Mouse (Mus musculus): ENCODE data around the gene Oaz2. TPM values are rescaled to one million over a fixed set of nuclear protein-coding genes. Genes with fewer than 3 reads are reported as not detected.

Gene Oaz2
- polyA plus RNA-seq, 1 experiment from 2014 or later: 315 TPM

DNA sequence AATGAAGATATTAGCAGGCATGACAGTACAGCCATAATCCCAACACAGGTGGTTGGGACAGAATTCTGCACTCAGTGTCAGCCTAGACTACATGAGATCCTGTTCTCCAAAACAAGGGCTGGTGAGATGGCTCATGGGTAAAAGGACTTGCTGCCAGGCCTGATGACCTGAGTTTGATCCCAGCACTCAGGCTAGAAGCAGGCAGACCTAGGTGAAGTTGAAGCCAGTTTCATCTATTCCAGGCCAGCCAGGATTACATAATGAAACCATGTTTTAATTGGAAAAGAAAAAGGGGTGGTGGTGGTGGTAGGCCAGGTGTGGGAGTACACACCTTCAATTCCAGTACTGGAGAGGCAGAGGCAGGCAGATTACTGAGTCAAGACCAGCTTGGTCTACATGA, 30.2 kb downstream of the Oaz2 start:
- Histone ChIP-seq H3K4me2 (no peak overlapping the region), H3K4me1 (0 out of 2 replicates have a peak, but pooled peaks cover 6% of the 10 kb centered on the region), H3K9ac (no peak overlapping the region), H3K36me3 (peaks cover 85% of the 10 kb centered on the region), H3K27ac (no peak overlapping the region), H3K4me3 (no peak overlapping the region), H3K9me3 (no peaks in the 10 kb centered on the region), H3K27me3 (no peaks in the 10 kb centered on the region)
- no peak for ATAC-seq (ENCODE audit: insufficient number of reproducible peaks, low FRiP score, low TSS enrichment, low read depth)

DNA sequence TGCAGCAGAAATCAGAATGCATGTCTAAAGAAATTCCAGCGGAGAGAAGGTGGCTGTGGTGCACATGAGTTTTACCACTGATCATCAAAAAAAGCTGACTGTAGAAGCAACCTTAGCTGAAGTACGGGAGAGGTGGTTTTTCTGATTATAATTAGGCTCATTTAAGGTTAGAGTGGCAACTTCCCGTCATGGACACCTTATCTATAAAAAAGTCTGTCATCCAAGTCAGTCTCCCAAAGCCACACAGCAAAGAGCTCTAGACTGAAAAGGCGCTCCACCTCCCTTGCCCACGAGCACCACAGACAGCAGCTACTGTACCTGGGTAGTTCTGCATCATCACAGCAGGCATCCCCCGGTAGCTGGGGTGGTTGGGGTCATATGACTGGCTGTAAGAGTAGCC, 32.7 kb downstream of the Oaz2 start:
- Histone ChIP-seq H3K4me3 (no peak overlapping the region), H3K9me3 (no peaks in the 10 kb centered on the region), H3K4me2 (no peak overlapping the region), H3K4me1 (0 out of 2 replicates have a peak, but pooled peaks cover 6% of the 10 kb centered on the region), H3K27ac (no peak overlapping the region), H3K9ac (no peak overlapping the region), H3K36me3 (peaks cover 83% of the 10 kb centered on the region), H3K27me3 (no peaks in the 10 kb centered on the region)
- ATAC-seq (ENCODE audit: insufficient number of reproducible peaks, low FRiP score, low TSS enrichment, low read depth): no peak
- WGBS: 85% methylated on average over 6 of the region's 6 CpGs

DNA sequence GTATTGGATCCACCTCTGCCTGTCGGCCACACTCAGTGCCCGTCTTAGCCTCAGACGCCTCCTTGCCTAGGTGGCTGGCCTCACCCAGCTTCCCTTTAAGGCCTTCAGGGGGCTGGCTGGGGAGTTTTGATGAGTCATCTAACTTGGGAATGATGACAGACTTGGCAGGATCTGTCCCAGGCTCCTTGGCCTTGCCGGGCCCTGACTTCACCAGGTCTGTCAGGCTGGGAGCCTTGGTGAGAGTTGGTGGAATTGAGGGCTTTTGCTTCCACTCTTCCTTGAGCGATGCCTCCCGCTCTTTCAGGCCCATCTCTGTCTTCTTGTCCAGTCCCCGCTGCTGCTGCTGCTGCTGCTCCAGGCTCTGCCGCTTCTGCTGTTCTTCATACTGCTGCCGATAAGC, 34.5 kb downstream of the Oaz2 start:
- Histone ChIP-seq H3K4me3 (no peak overlapping the region), H3K36me3 (peaks cover 70% of the 10 kb centered on the region), H3K27ac (no peak overlapping the region), H3K9ac (no peak overlapping the region), H3K4me1 (no peaks in the 10 kb centered on the region), H3K27me3 (no peaks in the 10 kb centered on the region), H3K4me2 (no peak overlapping the region), H3K9me3 (no peaks in the 10 kb centered on the region)
- WGBS: 87% methylated on average over 9 of the region's 9 CpGs
- ATAC-seq (ENCODE audit: insufficient number of reproducible peaks, low FRiP score, low TSS enrichment, low read depth): no peak

GRCm38 (mm10) chr9:65703241-65703640, 35.4 kb downstream of the Oaz2 start:
- H3K9ac ChIP-seq: no peak overlapping the region
- no peak overlapping the region for H3K4me2 ChIP-seq
- no peaks in the 10 kb centered on the region for H3K9me3 ChIP-seq
- H3K4me3 ChIP-seq: no peak overlapping the region
- ATAC-seq (ENCODE audit: insufficient number of reproducible peaks, low FRiP score, low TSS enrichment, low read depth): no peak
- 87% methylated on average over 7 of the region's 7 CpGs for WGBS
- H3K27ac ChIP-seq: no peak overlapping the region
- no peaks in the 10 kb centered on the region for H3K27me3 ChIP-seq
- no peaks in the 10 kb centered on the region for H3K4me1 ChIP-seq
- H3K36me3 ChIP-seq: peaks cover 63% of the 10 kb centered on the region

GRCm38 (mm10) chr9:65703926-65704595, 36.3 kb downstream of the Oaz2 start:
- no peak overlapping the region for H3K4me3 ChIP-seq
- H3K9ac ChIP-seq: no peak overlapping the region
- ATAC-seq (ENCODE audit: insufficient number of reproducible peaks, low FRiP score, low TSS enrichment, low read depth): no peak
- no peaks in the 10 kb centered on the region for H3K9me3 ChIP-seq
- peaks cover 56% of the 10 kb centered on the region for H3K36me3 ChIP-seq
- no peak overlapping the region for H3K4me2 ChIP-seq
- no peaks in the 10 kb centered on the region for H3K27me3 ChIP-seq
- H3K27ac ChIP-seq: no peak overlapping the region
- WGBS: 92% methylated on average over 24 of the region's 24 CpGs
- H3K4me1 ChIP-seq: no peaks in the 10 kb centered on the region

GRCm38 (mm10) chr9:65718195-65718594, 50.4 kb downstream of the Oaz2 start:
- H3K4me2 ChIP-seq: no peak overlapping the region
- no peak for ATAC-seq (ENCODE audit: insufficient number of reproducible peaks, low FRiP score, low TSS enrichment, low read depth)
- no peaks in the 10 kb centered on the region for H3K27me3 ChIP-seq
- H3K4me1 ChIP-seq: peaks cover 6% of the 10 kb centered on the region; the same call in 1 of the 2 replicates
- 88% methylated on average over 5 of the region's 5 CpGs for WGBS
- H3K27ac ChIP-seq: no peak overlapping the region
- H3K4me3 ChIP-seq: no peak overlapping the region
- no peaks in the 10 kb centered on the region for H3K9me3 ChIP-seq
- H3K36me3 ChIP-seq: no peaks in the 10 kb centered on the region
- no peak overlapping the region for H3K9ac ChIP-seq

- WGBS: 48% methylated on average over 10 of the region's 10 CpGs
These were observed 53.4 kb downstream of the Oaz2 start for GRCm38 (mm10) chr9:65721161-65721566.

GRCm38 (mm10) chr9:65724471-65725290, 56.9 kb downstream of the Oaz2 start:
- H3K9me3 ChIP-seq: no peaks in the 10 kb centered on the region
- H3K9ac ChIP-seq: no peak overlapping the region
- 27% methylated on average over 8 of the region's 8 CpGs for WGBS
- no peaks in the 10 kb centered on the region for H3K27me3 ChIP-seq
- H3K4me2 ChIP-seq: no peak overlapping the region
- peaks cover 18% of the 10 kb centered on the region for H3K4me1 ChIP-seq
- H3K27ac ChIP-seq: peak overlapping the region; percentile 12; the same call in 1 of the 2 replicates
- no peak for ATAC-seq (ENCODE audit: insufficient number of reproducible peaks, low FRiP score, low TSS enrichment, low read depth)
- no peak overlapping the region for H3K4me3 ChIP-seq
- H3K36me3 ChIP-seq: 0 out of 2 replicates have a peak, but pooled peaks cover 10% of the 10 kb centered on the region

More at GRCm38 (mm10) chr9:65721161-65721566, 53.4 kb downstream of the Oaz2 start:
- Histone ChIP-seq H3K9ac (no peak overlapping the region), H3K4me3 (no peak overlapping the region), H3K36me3 (no peaks in the 10 kb centered on the region), H3K27me3 (no peaks in the 10 kb centered on the region), H3K27ac (no peak overlapping the region), H3K4me2 (no peak overlapping the region), H3K9me3 (no peaks in the 10 kb centered on the region), H3K4me1 (peaks cover 18% of the 10 kb centered on the region)
- no peak for ATAC-seq (ENCODE audit: insufficient number of reproducible peaks, low FRiP score, low TSS enrichment, low read depth)

- H3K4me2 ChIP-seq: no peak overlapping the region
- WGBS: 38% methylated on average over 4 of the region's 4 CpGs
- H3K9ac ChIP-seq: no peak overlapping the region
- H3K27me3 ChIP-seq: no peaks in the 10 kb centered on the region
- H3K9me3 ChIP-seq: no peaks in the 10 kb centered on the region
- no peak overlapping the region for H3K4me3 ChIP-seq
- 0 out of 2 replicates have a peak, but pooled peaks cover 10% of the 10 kb centered on the region for H3K36me3 ChIP-seq
- H3K27ac ChIP-seq: peak overlapping the region; percentile 12; the same call in 1 of the 2 replicates
- peaks cover 18% of the 10 kb centered on the region for H3K4me1 ChIP-seq
- ATAC-seq (ENCODE audit: insufficient number of reproducible peaks, low FRiP score, low TSS enrichment, low read depth): no peak
These were observed 57.5 kb downstream of the Oaz2 start for GRCm38 (mm10) chr9:65725291-65725622.

- Histone ChIP-seq H3K36me3 (peaks cover 15% of the 10 kb centered on the region; the same call in 1 of the 2 replicates), H3K4me3 (no peak overlapping the region), H3K9me3 (no peaks in the 10 kb centered on the region), H3K27ac (no peak overlapping the region), H3K27me3 (no peaks in the 10 kb centered on the region), H3K4me1 (peaks cover 12% of the 10 kb centered on the region), H3K9ac (no peak overlapping the region), H3K4me2 (no peak overlapping the region)
- ATAC-seq (ENCODE audit: insufficient number of reproducible peaks, low FRiP score, low TSS enrichment, low read depth): no peak
- 89% methylated on average over 3 of the region's 3 CpGs for WGBS
These were observed 58.6 kb downstream of the Oaz2 start for GRCm38 (mm10) chr9:65726431-65726830.

DNA sequence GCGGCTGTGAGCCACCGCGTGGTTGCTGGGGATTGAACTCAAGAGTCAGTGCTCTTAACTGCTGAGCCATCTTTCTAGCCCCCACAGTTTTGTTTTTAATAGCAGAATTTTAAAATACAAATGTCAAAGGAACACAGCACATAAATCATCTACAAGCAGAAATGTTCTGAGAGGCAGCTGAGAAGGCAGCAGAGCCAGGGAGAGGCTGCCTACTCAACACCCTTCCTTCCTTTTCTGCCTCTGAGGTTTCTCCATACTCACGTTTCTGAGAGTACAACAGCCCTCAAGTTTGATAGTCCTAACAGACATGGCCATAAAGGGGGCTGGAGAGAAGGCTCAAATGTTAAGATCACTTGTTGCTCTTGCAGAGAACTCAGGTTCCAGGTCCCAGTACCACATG, 59.7 kb downstream of the Oaz2 start:
- no peak for ATAC-seq (ENCODE audit: insufficient number of reproducible peaks, low FRiP score, low TSS enrichment, low read depth)
- H3K4me3 ChIP-seq: no peak overlapping the region
- no peak overlapping the region for H3K9ac ChIP-seq
- H3K9me3 ChIP-seq: no peaks in the 10 kb centered on the region
- peaks cover 12% of the 10 kb centered on the region for H3K4me1 ChIP-seq
- H3K27me3 ChIP-seq: no peaks in the 10 kb centered on the region
- WGBS: 74% methylated on average over 4 of the region's 4 CpGs
- no peak overlapping the region for H3K4me2 ChIP-seq
- H3K36me3 ChIP-seq: peaks cover 15% of the 10 kb centered on the region; the same call in 1 of the 2 replicates
- H3K27ac ChIP-seq: no peak overlapping the region; the same call in 1 of the 2 replicates

- 94% methylated on average over 6 of the region's 6 CpGs for WGBS
These were observed 60.8 kb downstream of the Oaz2 start for GRCm38 (mm10) chr9:65728588-65728987.

More at GRCm38 (mm10) chr9:65728588-65728987, 60.8 kb downstream of the Oaz2 start:
- H3K9ac ChIP-seq: no peak overlapping the region
- H3K27ac ChIP-seq: no peak overlapping the region
- no peak overlapping the region for H3K4me3 ChIP-seq
- no peak overlapping the region for H3K4me2 ChIP-seq
- no peak for ATAC-seq (ENCODE audit: insufficient number of reproducible peaks, low FRiP score, low TSS enrichment, low read depth)
- peaks cover 15% of the 10 kb centered on the region; the same call in 1 of the 2 replicates for H3K36me3 ChIP-seq
- no peaks in the 10 kb centered on the region for H3K9me3 ChIP-seq
- H3K4me1 ChIP-seq: peaks cover 10% of the 10 kb centered on the region
- no peaks in the 10 kb centered on the region for H3K27me3 ChIP-seq

Data from limb, embryonic 15.5 days (tissue).